Mouse (Mus musculus) embryo, embryonic 11 days (tissue): ENCODE measurements at regions not wholly inside any gene's neighbourhood (a gene's known extent, or its start where the extent isn't known, plus 50 kb on each side); places are given as distances from the start of the nearest gene placed in this dataset.

Source experiments
- DNase-seq: peaks from one replicate; pipeline ENCODE4 v3.0.0-alpha.2; 2015

DNA sequence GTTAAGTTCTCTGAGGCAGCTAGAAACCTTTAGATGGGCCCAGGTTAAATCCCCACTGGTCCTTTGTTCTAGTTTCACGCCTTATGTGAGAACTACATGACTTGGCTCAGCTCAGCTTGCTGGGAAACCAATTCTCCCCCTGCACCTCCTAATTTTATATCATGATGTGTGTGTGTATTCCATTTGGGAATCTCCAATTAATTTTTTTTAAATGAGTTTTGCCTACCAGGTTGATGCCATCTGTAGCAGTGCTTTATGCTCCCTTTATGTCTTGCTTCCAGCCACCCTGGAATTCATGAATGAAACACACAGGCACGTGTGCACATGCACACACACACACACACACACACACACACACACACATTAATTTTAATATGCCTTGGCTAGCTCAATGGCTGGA, 180.0 kb upstream of the Gli3 start:
- DNase-seq, result no peak

GRCm38 (mm10) chr13:15298457-15298856, 164.6 kb upstream of the Gli3 start:
- DNase-seq, result no peak

DNA sequence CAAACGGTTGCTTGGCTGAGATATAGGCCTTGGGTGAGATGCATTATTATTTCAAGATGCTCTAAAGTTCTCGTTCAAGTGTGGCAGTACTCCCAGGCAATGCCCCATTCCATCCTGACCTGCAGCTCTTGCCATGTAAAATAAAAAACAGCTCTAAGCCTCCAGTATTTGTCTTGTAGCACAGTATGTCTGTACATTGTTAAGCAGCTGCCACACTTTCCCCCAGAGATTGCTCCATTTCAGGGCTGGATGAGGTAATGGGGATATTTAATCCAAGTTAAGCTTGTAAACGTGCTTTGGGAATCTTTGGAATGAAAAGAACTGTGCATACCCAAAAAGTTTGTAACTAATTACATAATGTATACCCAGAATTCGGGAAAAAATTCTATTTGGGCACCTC, 137.6 kb upstream of the Gli3 start:
- no peak for DNase-seq

DNA sequence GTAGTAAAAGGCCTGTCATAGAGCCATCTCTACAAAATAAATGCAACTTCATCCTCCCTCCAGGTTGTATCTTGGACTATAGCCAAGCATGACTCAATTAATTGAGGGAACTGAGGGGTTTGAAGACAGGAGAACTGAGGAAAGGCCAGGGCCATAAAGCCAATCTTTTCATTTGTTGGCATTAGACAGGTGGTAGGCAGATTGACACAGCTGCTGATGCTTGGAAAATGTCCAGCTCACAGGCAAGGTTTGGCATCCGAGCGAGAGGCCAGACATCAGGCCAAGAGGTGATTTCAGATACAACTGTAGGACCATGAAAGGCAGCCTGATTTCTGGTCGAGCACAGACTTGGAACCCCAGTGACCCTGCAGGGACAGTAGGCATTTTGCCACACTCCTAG, 136.9 kb upstream of the Gli3 start:
- no peak for DNase-seq

GRCm38 (mm10) chr13:15329561-15329960, 133.5 kb upstream of the Gli3 start:
- no peak for DNase-seq

GRCm38 (mm10) chr13:15343474-15343873, 119.6 kb upstream of the Gli3 start:
- peak; percentile 19 for DNase-seq

DNA sequence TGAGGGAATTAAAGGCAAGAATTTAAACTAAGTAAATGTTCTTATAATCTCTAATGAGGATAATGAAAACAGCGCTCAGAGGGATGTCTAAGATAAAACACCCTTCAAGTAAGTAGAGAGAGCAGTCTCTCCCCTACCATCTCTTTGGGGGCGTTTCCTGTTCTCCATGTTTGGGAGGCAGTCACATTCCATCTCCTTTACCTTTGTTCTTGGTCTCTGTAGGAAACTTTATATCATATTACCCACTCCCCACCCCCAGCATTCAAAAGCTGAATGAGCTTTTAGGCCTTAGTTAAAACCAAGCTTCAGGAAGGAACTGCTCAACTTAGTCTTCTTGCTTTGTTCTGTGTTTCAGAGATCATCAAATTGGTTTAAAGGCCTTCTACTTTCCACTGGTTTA, 116.2 kb upstream of the Gli3 start:
- DNase-seq, result peak; percentile 50

GRCm38 (mm10) chr13:15366437-15366836, 96.6 kb upstream of the Gli3 start:
- DNase-seq, result no peak

- no peak for DNase-seq
Measured at GRCm38 (mm10) chr13:15380081-15380480, 83.0 kb upstream of the Gli3 start.

DNA sequence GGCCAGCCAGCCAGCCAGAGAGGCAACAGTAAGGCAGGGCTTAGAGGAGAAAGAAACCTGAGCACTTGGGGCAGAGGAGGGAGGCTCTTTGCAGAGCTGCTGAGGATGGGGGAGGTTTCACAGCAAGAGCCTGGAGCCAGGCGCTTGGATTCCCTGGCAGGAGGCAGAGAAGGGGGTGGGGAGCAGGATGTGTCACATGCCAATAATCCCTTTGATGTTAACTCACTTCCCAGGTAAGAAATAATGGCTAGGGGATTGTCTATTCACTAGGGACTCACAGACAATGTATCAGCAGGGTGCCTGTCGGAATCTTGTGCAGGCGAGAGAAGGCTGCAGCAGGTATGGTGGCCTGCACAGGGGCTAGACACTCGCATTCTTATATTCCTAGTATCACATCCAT, 67.8 kb upstream of the Gli3 start:
- peak; percentile 70 for DNase-seq

GRCm38 (mm10) chr13:15395694-15396093, 67.3 kb upstream of the Gli3 start:
- DNase-seq, result no peak

DNA sequence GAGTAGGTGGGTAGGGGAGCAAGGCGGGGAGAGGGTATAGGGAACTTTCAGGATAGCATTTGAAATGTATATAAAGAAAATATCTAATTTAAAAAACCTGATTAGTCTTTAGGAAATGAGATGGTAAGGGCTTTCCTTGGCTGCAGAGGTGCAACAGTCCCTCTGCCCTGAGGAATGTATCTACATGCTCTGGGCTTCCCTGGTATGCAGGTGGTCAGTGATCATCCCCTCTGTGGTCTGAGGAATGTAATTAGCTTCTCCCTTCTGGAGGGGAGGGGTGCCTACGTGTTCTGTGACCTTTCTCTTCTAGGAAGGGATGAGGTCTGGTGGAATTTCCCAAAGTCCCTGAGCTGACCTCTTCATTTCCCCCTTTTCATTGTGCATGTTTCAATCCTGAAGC, 64.4 kb upstream of the Gli3 start:
- DNase-seq, result no peak
